Mouse (Mus musculus) megakaryocyte, embryonic 14.5 days (primary cell): ENCODE data around the gene Gm15737. TPM values are rescaled to one million over a fixed set of nuclear protein-coding genes. Genes with fewer than 3 reads are reported as not detected.

Experiments
- H3K27me3 ChIP-seq: replicated peaks from 2 replicates; pipeline ENCODE3; 2012; ENCODE audit warnings: inconsistent platforms
- H3K36me3 ChIP-seq: replicated peaks from 2 replicates; pipeline ENCODE3; 2012; ENCODE audit warnings: low read length, inconsistent platforms, mixed read lengths
- H3K4me1 ChIP-seq: 2 replicates; pipeline ENCODE4 v1.6.1; 2012; ENCODE audit warnings: inconsistent platforms
- H3K4me3 ChIP-seq: replicated peaks from 2 replicates; pipeline ENCODE3; 2012; ENCODE audit warnings: moderate library complexity, mild to moderate bottlenecking, inconsistent platforms
- H3K9me3 ChIP-seq: 2 replicates; pipeline ENCODE4 v1.6.1; 2012; ENCODE audit warnings: inconsistent platforms
- FLI1 ChIP-seq: IDR thresholded peaks from 2 replicates; pipeline ENCODE4 v1.6.1; 2012; ENCODE audit warnings: low read length, inconsistent platforms, mixed read lengths
- GATA1 ChIP-seq: IDR thresholded peaks from 3 replicates; pipeline ENCODE4 v1.6.1; 2012; ENCODE audit warnings: mixed read lengths, low read length, inconsistent platforms, borderline replicate concordance
- polyA plus RNA-seq: library from polyadenylated mRNA; stranded (reverse); fragments of >175 nt; gene quantifications from 2 replicates; pipeline ENCODE4 v1.2.3, GENCODE M21; 2012; ENCODE audit warnings: low replicate concordance; ENCODE audit not compliant: insufficient read depth

The Gm15737 gene
- polyA plus RNA-seq, 1 experiment, result not detected

DNA sequence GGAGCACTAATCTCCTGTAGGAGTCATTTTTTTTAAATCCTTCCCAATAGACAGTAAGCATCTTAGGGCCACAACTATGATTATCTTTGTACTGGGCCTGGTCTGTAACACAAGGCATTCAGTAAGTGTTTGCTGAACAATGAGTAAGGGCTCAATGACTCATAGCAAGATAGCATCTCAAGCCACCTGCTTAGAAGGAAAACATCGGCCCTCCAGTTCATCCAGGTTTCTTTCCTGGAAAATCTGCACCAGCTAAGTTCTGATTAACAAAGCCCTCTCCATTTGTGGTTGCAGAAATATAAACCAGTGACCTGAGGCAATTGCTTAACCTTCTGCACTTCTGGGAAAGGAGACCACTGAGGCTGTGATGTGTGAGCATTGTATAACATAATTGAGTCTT lies 34.9 kb downstream of the Gm15737 start:
- Histone ChIP-seq H3K4me3 (no peak overlapping the region), H3K9me3 (peaks cover 12% of the 10 kb centered on the region), H3K27me3 (no peaks in the 10 kb centered on the region), H3K36me3 (no peaks in the 10 kb centered on the region), H3K4me1 (no peaks in the 10 kb centered on the region)
- TF ChIP-seq GATA1, result no peak
- TF ChIP-seq FLI1, result no peak

GRCm38 (mm10) chr6:92904491-92904890 lies 35.3 kb downstream of the Gm15737 start:
- no peaks in the 10 kb centered on the region for H3K4me1 ChIP-seq
- H3K36me3 ChIP-seq, result no peaks in the 10 kb centered on the region
- no peaks in the 10 kb centered on the region for H3K27me3 ChIP-seq
- no peak overlapping the region for H3K4me3 ChIP-seq
- TF ChIP-seq FLI1 (no peak), GATA1 (no peak)
- peaks cover 16% of the 10 kb centered on the region for H3K9me3 ChIP-seq

DNA sequence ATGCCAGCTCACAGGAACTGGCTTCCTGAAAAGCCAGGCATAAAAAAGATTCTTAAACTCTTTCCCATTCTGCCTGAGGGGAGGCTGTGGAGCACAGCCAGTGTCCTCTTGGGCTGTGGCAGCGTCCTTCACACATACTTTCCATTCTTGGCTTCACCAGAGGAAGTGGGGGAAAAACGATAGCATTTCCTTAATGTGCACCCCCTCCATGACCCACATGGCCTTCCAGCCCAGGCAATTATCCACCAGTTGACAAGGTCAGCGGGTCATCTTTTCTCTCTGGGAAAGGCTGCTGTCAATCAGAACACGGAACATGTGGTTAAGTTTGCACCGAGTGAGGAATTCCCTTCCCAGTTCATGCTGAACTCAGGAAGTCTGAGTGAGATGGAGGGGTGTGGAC lies 36.8 kb downstream of the Gm15737 start:
- no peak for TF ChIP-seq GATA1
- no peak for TF ChIP-seq FLI1
- H3K27me3 ChIP-seq, result no peaks in the 10 kb centered on the region
- H3K4me1 ChIP-seq, result no peaks in the 10 kb centered on the region
- H3K36me3 ChIP-seq, result no peaks in the 10 kb centered on the region
- H3K9me3 ChIP-seq, result peaks cover 20% of the 10 kb centered on the region
- no peak overlapping the region for H3K4me3 ChIP-seq

- Histone ChIP-seq H3K4me1 (no peaks in the 10 kb centered on the region), H3K36me3 (no peaks in the 10 kb centered on the region), H3K4me3 (no peak overlapping the region), H3K27me3 (no peaks in the 10 kb centered on the region), H3K9me3 (peaks cover 7% of the 10 kb centered on the region)
- no peak for TF ChIP-seq GATA1
- no peak for TF ChIP-seq FLI1
These were observed 40.2 kb downstream of the Gm15737 start for GRCm38 (mm10) chr6:92909361-92909760.

DNA sequence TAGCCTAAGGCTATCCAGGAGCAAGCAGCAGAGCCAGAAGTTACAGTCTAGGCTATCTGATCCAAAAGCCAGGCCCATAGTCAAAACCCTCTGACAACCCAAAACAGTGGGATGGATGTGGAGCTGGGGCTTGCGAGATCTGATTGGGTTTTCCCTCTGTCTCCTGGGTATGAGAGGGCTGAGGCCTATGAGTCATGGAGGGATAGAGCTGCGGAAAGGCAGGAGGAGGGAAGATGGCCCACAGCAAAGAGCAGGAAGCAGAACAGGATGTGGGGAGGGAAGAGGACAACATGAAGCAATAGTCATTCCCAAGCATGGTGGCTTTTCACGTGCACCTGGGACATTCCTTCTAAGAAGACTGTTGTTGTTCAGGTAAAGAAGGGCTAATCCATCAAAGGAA lies 41.5 kb downstream of the Gm15737 start:
- H3K4me3 ChIP-seq, result no peak overlapping the region
- H3K36me3 ChIP-seq, result no peaks in the 10 kb centered on the region
- no peak for TF ChIP-seq FLI1
- TF ChIP-seq GATA1, result no peak
- H3K9me3 ChIP-seq, result peaks cover 7% of the 10 kb centered on the region
- no peaks in the 10 kb centered on the region for H3K27me3 ChIP-seq
- no peaks in the 10 kb centered on the region for H3K4me1 ChIP-seq

- no peaks in the 10 kb centered on the region for H3K4me1 ChIP-seq
- peaks cover 6% of the 10 kb centered on the region for H3K9me3 ChIP-seq
- H3K36me3 ChIP-seq, result no peaks in the 10 kb centered on the region
- no peak for TF ChIP-seq FLI1
- no peak for TF ChIP-seq GATA1
- no peak overlapping the region for H3K4me3 ChIP-seq
- H3K27me3 ChIP-seq, result no peaks in the 10 kb centered on the region
These were observed 52.0 kb downstream of the Gm15737 start for GRCm38 (mm10) chr6:92920938-92921689.

DNA sequence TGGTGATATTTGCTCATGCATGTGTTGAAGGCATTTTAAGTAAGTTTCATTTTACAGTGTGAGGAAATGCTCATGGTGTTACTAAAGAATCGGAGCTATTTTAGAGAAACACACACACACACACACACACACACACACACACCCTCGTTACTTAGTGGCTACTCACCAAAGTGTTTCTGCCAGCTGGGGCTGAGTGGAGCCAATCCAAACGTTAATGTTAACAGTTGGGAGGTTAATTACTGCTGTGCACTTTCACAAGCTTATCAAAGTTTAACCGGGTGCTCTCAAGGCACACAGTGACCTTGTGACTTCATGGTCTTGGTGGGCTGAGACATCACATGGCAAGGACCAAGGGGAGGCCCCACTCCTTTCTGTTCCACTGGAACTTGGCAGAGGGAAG lies 52.7 kb downstream of the Gm15737 start:
- TF ChIP-seq GATA1 (no peak), FLI1 (no peak)

GRCm38 (mm10) chr6:92924536-92924935 lies 55.4 kb downstream of the Gm15737 start:
- H3K4me3 ChIP-seq, result no peak overlapping the region
- H3K9me3 ChIP-seq, result peaks cover 8% of the 10 kb centered on the region
- H3K4me1 ChIP-seq, result no peaks in the 10 kb centered on the region
- H3K27me3 ChIP-seq, result no peaks in the 10 kb centered on the region
- no peaks in the 10 kb centered on the region for H3K36me3 ChIP-seq
- no peak for TF ChIP-seq FLI1
- TF ChIP-seq GATA1, result no peak

More for the DNA sequence above, 52.7 kb downstream of the Gm15737 start:
- H3K36me3 ChIP-seq, result no peaks in the 10 kb centered on the region
- H3K4me3 ChIP-seq, result no peak overlapping the region
- peaks cover 10% of the 10 kb centered on the region for H3K9me3 ChIP-seq
- no peaks in the 10 kb centered on the region for H3K27me3 ChIP-seq
- H3K4me1 ChIP-seq, result no peaks in the 10 kb centered on the region

DNA sequence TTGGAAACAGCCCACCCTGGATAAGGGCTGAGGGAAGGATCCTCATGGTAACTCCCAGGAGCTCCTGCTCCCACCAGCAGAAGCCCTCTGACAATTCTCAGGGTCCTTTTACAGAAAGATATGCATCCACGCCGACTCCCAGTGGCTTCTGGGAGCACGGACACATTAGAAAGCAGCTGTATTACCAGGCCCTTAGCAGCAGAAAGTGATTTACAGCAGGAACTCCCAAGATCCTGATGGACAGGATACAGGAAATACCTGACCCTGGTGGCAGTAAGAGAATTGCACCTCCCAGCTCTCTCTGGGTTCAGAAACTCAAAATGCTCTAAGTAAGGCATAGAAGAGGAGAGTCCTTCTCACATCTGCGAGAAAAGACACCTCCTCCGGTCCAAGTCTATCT lies 59.1 kb downstream of the Gm15737 start:
- H3K9me3 ChIP-seq, result peaks cover 8% of the 10 kb centered on the region
- no peak overlapping the region for H3K4me3 ChIP-seq
- no peaks in the 10 kb centered on the region for H3K27me3 ChIP-seq
- H3K36me3 ChIP-seq, result no peaks in the 10 kb centered on the region
- TF ChIP-seq GATA1 (no peak), FLI1 (no peak)
- H3K4me1 ChIP-seq, result no peaks in the 10 kb centered on the region

Other genes with a start within 250 kb of the Gm15737 start
- not detected in 2 replicates for gene Prickle2, start 163.2 kb upstream of the Gm15737 start, polyA plus RNA-seq
- gene A730049H05Rik, start 52.9 kb upstream of the Gm15737 start, polyA plus RNA-seq, result not detected in 2 replicates
- gene Adamts9, start 74.1 kb downstream of the Gm15737 start, polyA plus RNA-seq, result 0.66 TPM in 1 of 2 replicates, not detected in the other